Mouse (Mus musculus): Measurements from ENCODE around the gene Med17. TPM values are rescaled to one million over a fixed set of nuclear protein-coding genes. Genes with fewer than 3 reads are reported as not detected.
"Not testable (repeated sequence)": the region's sequence is repeated elsewhere in the genome, so short reads cannot be mapped to it uniquely, and the experiment has no call there.

The Med17 gene
- 20.6 and 23.6 TPM in 2 replicates for polyA plus RNA-seq (2016; fragmentation: Nextera tagmentation; extraction: Ambion mirVana)

GRCm38 (mm10) chr9:15279649-15280490 lies at the start of gene Med17:
Gene Med17, minus strand, starts transcription at chr9:15279931.
- peak within 1 kb of the TSS; percentile 98 for H3K9ac ChIP-seq
- ATAC-seq (ENCODE audit: insufficient number of reproducible peaks, low FRiP score), result peak; percentile 96
- H3K4me3 ChIP-seq, result peak within 1 kb of the TSS; percentile 99
- H3K27ac ChIP-seq (ENCODE audit: poor library complexity, severe bottlenecking), result peak within 1 kb of the TSS; percentile 79
- H3K4me1 ChIP-seq (replicated peaks), result peaks cover 21% of the 10 kb centered on the region
- H3K27me3 ChIP-seq (replicated peaks), result no peaks in the 10 kb centered on the region
- 1% methylated on average over 57 of the region's 57 CpGs for WGBS
- H3K36me3 ChIP-seq, result peaks cover 17% of the 10 kb centered on the region
- H3K4me2 ChIP-seq, result peak within 1 kb of the TSS; percentile 74
- H3K9me3 ChIP-seq (replicated peaks), result no peaks in the 10 kb centered on the region

GRCm38 (mm10) chr9:15318170-15318742 lies 38.5 kb upstream of the Med17 start:
- Histone ChIP-seq H3K4me2 (no peak overlapping the region), H3K4me1 (replicated peaks) (no peaks in the 10 kb centered on the region), H3K27me3 (replicated peaks) (no peaks in the 10 kb centered on the region), H3K36me3 (peaks cover 65% of the 10 kb centered on the region), H3K27ac (ENCODE audit: poor library complexity, severe bottlenecking) (no peak overlapping the region), H3K9ac (no peak overlapping the region), H3K4me3 (no peak overlapping the region), H3K9me3 (replicated peaks) (no peaks in the 10 kb centered on the region)
- WGBS, result 83% methylated on average over 2 of the region's 2 CpGs
- no peak for ATAC-seq (ENCODE audit: insufficient number of reproducible peaks, low FRiP score)

GRCm38 (mm10) chr9:15317223-15318169 lies 37.8 kb upstream of the Med17 start:
- 57% methylated on average over 5 of the region's 5 CpGs for WGBS
- no peak overlapping the region for H3K4me3 ChIP-seq
- no peaks in the 10 kb centered on the region for H3K4me1 ChIP-seq (replicated peaks)
- H3K27ac ChIP-seq (ENCODE audit: poor library complexity, severe bottlenecking), result no peak overlapping the region
- ATAC-seq (ENCODE audit: insufficient number of reproducible peaks, low FRiP score), result no peak
- H3K4me2 ChIP-seq, result no peak overlapping the region
- H3K9ac ChIP-seq, result no peak overlapping the region
- peaks cover 64% of the 10 kb centered on the region for H3K36me3 ChIP-seq
- H3K9me3 ChIP-seq (replicated peaks), result no peaks in the 10 kb centered on the region
- H3K27me3 ChIP-seq (replicated peaks), result no peaks in the 10 kb centered on the region

- H3K36me3 ChIP-seq, result peaks cover 62% of the 10 kb centered on the region
- H3K9ac ChIP-seq; ATAC-seq (ENCODE audit: insufficient number of reproducible peaks, low FRiP score); H3K27me3 ChIP-seq (replicated peaks); H3K4me2 ChIP-seq; H3K9me3 ChIP-seq (replicated peaks); H3K4me3 ChIP-seq; H3K4me1 ChIP-seq (replicated peaks); H3K27ac ChIP-seq (ENCODE audit: poor library complexity, severe bottlenecking): not testable (repeated sequence)
- 88% methylated on average over 2 of the region's 2 CpGs for WGBS
Measured at GRCm38 (mm10) chr9:15316296-15316695, 36.6 kb upstream of the Med17 start.

- H3K27ac ChIP-seq (ENCODE audit: poor library complexity, severe bottlenecking), result no peak overlapping the region
- ATAC-seq (ENCODE audit: insufficient number of reproducible peaks, low FRiP score), result no peak
- no peaks in the 10 kb centered on the region; the same call in 1 of the 2 replicates for H3K4me1 ChIP-seq (replicated peaks)
- no peaks in the 10 kb centered on the region for H3K9me3 ChIP-seq (replicated peaks)
- H3K36me3 ChIP-seq, result peaks cover 74% of the 10 kb centered on the region
- H3K4me2 ChIP-seq, result no peak overlapping the region
- no peaks in the 10 kb centered on the region for H3K27me3 ChIP-seq (replicated peaks)
- H3K9ac ChIP-seq, result no peak overlapping the region
- 96% methylated on average over 1 of the region's 1 CpGs for WGBS
- no peak overlapping the region for H3K4me3 ChIP-seq
Measured at GRCm38 (mm10) chr9:15314619-15315018, 34.9 kb upstream of the Med17 start.

- H3K27me3 ChIP-seq (replicated peaks), result no peaks in the 10 kb centered on the region
- WGBS, result 86% methylated on average over 5 of the region's 5 CpGs
- peaks cover 7% of the 10 kb centered on the region for H3K4me1 ChIP-seq (replicated peaks)
- H3K4me3 ChIP-seq, result no peak overlapping the region
- H3K9ac ChIP-seq, result no peak overlapping the region
- H3K36me3 ChIP-seq, result peaks cover 83% of the 10 kb centered on the region
- no peak overlapping the region for H3K27ac ChIP-seq (ENCODE audit: poor library complexity, severe bottlenecking)
- H3K4me2 ChIP-seq, result no peak overlapping the region
- H3K9me3 ChIP-seq (replicated peaks), result no peaks in the 10 kb centered on the region
- ATAC-seq (ENCODE audit: insufficient number of reproducible peaks, low FRiP score), result no peak
Measured at GRCm38 (mm10) chr9:15313633-15314032, 33.9 kb upstream of the Med17 start.

GRCm38 (mm10) chr9:15312054-15312735 lies 32.5 kb upstream of the Med17 start:
- peaks cover 79% of the 10 kb centered on the region for H3K36me3 ChIP-seq
- H3K27me3 ChIP-seq (replicated peaks), result no peaks in the 10 kb centered on the region
- no peak overlapping the region for H3K4me2 ChIP-seq
- no peak overlapping the region for H3K27ac ChIP-seq (ENCODE audit: poor library complexity, severe bottlenecking)
- H3K4me3 ChIP-seq, result no peak overlapping the region
- no peak for ATAC-seq (ENCODE audit: insufficient number of reproducible peaks, low FRiP score)
- H3K4me1 ChIP-seq (replicated peaks), result peaks cover 16% of the 10 kb centered on the region
- 89% methylated on average over 2 of the region's 2 CpGs for WGBS
- H3K9ac ChIP-seq, result no peak overlapping the region
- no peaks in the 10 kb centered on the region for H3K9me3 ChIP-seq (replicated peaks)

- H3K36me3 ChIP-seq, result peaks cover 64% of the 10 kb centered on the region
- H3K4me3 ChIP-seq, result no peak overlapping the region
- no peak overlapping the region for H3K9ac ChIP-seq
- no peaks in the 10 kb centered on the region for H3K27me3 ChIP-seq (replicated peaks)
- H3K4me2 ChIP-seq, result no peak overlapping the region
- no peaks in the 10 kb centered on the region for H3K9me3 ChIP-seq (replicated peaks)
- no peak overlapping the region for H3K27ac ChIP-seq (ENCODE audit: poor library complexity, severe bottlenecking)
- H3K4me1 ChIP-seq (replicated peaks), result peaks cover 24% of the 10 kb centered on the region
- ATAC-seq (ENCODE audit: insufficient number of reproducible peaks, low FRiP score), result no peak
- 97% methylated on average over 1 of the region's 1 CpGs for WGBS
Measured at GRCm38 (mm10) chr9:15310179-15310578, 30.4 kb upstream of the Med17 start.

- H3K4me3 ChIP-seq, result no peak overlapping the region
- ATAC-seq (ENCODE audit: insufficient number of reproducible peaks, low FRiP score), result no peak
- peaks cover 56% of the 10 kb centered on the region for H3K36me3 ChIP-seq
- WGBS, result 75% methylated on average over 4 of the region's 4 CpGs
- no peaks in the 10 kb centered on the region for H3K9me3 ChIP-seq (replicated peaks)
- H3K4me1 ChIP-seq (replicated peaks), result peaks cover 24% of the 10 kb centered on the region
- H3K4me2 ChIP-seq, result peak overlapping the region; percentile 30; the same call in 1 of the 2 replicates
- no peak overlapping the region for H3K9ac ChIP-seq
- no peak overlapping the region for H3K27ac ChIP-seq (ENCODE audit: poor library complexity, severe bottlenecking)
- H3K27me3 ChIP-seq (replicated peaks), result no peaks in the 10 kb centered on the region
Measured at GRCm38 (mm10) chr9:15309425-15309824, 29.7 kb upstream of the Med17 start.

- Histone ChIP-seq H3K4me3 (no peak overlapping the region), H3K4me1 (replicated peaks) (peaks cover 24% of the 10 kb centered on the region), H3K27me3 (replicated peaks) (no peaks in the 10 kb centered on the region), H3K27ac (ENCODE audit: poor library complexity, severe bottlenecking) (no peak overlapping the region), H3K36me3 (peaks cover 44% of the 10 kb centered on the region), H3K9me3 (replicated peaks) (no peaks in the 10 kb centered on the region), H3K4me2 (no peak overlapping the region), H3K9ac (no peak overlapping the region)
- ATAC-seq (ENCODE audit: insufficient number of reproducible peaks, low FRiP score), result no peak
- WGBS, result 53% methylated on average over 2 of the region's 2 CpGs
Measured at GRCm38 (mm10) chr9:15308254-15308653, 28.5 kb upstream of the Med17 start.

Data from heart, embryonic 12.5 days (tissue).